Mouse (Mus musculus) stomach, postnatal 0 days (tissue): ENCODE results near the gene Tacr2.

Source experiments
- CTCF ChIP-seq: IDR thresholded peaks from 2 replicates; pipeline ENCODE4 v1.5.1; 2016; ENCODE audit warnings: antibody characterized with exemption, low read depth, mild to moderate bottlenecking, moderate library complexity
- EP300 ChIP-seq: optimal IDR thresholded peaks from 2 replicates; pipeline ENCODE3; 2016; ENCODE audit warnings: antibody characterized with exemption

GRCm38 (mm10) chr10:62231395-62231732, 20.9 kb upstream of the Tacr2 start:
- TF ChIP-seq CTCF (no peak), EP300 (no peak)
